Mouse (Mus musculus): ENCODE results near the gene Olfr1333.

DNA sequence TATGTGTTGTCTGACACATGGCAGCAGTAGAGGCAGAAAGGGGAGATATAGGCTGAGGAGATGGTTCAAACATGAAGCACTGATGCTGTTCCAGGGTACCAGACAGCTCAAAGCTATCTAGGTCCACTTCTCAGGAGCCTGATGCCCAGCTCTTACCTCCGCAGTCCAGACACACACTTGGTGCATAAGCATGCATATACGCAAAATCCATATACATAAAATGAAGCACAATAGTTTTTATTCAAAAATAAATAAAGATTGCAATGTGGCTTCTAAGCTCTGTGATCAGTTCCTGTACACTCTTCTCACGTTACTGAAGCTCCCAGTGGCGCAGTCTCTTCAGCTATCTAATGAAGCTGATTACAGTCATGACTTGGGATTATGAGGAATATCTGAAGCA, 26.2 kb downstream of the Olfr1333 start, which contains the start of gene Olfr1335:
- TF ChIP-seq POLR2A (IDR thresholded peaks at IDR 0.05; ENCODE audit: extremely low read depth, insufficient read depth, low read length) (no peak), CTCF (IDR thresholded peaks at IDR 0.05; ENCODE audit: low read depth, low read length) (no peak)
